Mouse (Mus musculus): ENCODE measurements around the gene Csde1.

DNA sequence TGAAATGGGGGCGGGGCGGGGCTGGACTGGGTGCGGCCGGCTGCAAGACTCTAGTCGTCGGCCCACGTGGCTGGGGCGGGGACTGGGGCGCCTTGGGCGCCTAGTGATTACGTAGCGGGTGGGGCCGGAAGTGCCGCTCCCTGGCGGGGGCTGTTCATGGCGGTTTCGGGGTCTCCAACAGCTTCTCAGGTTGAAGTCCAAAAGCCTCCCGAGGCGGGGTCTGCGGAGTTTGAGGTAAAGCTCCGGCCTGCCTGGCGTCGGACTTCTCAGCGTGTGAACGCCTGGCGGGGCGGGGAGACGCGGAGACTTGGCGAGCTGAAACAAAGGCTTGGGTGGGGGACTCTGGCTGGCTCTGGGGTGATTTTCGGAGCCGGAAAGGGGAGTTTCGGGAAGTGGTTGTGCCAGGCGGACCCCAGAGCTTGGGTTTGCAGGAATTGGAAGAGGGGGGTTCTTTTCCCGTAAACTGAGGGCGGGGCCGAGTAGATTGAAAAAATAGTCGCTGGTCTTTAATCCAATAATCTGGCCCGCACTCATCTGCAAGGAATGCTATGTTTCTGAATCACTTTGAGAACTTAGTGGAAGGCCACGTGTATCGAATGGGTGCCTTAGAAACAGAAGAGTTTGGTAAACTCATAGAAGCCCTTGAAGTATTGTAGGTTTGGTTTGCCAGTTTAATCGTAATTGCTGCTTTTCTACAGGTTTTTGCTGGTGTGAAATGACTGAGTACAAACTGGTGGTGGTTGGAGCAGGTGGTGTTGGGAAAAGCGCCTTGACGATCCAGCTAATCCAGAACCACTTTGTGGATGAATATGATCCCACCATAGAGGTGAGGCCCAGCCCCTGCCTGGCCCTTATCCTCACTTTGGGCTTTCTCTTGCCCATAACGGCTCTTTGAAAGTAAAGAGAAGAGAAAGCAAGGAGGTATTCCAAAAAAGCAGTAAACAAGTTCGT is 38.3 kb downstream of the Csde1 start, which contains the start of gene Nras:
- TF ChIP-seq GATA1 (IDR thresholded peaks at IDR 0.05; ENCODE audit: low read length) = no peak
- no peak for TF ChIP-seq TAL1 (IDR thresholded peaks at IDR 0.05; ENCODE audit: low read length)
